25 mouse cellular contexts compared by ENCODE assay signal in the genomic region with DNA sequence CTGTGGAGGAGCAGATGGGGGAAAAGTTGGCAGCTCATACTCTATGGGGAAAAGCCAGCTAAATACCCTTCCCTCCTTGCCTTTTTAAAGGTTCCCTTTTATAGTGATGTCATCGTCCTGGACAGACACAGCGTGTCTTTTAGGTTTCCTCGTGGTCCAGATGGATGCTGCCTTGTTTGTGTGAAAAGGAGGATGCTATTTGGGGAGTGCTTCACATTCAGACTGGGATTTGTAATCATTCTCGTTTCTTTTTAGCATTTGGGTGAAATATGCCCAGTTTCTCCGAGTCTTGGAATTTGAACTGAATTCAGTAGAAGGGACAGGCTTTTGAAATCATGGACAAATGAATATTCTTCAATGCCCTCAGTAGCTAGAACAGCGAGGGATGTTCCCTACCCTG. TPM values are rescaled to one million over a fixed set of nuclear protein-coding genes. Genes with fewer than 3 reads are reported as not detected.
DNase-seq lines count a peak whose midpoint lies in the region; ATAC-seq lines count a peak whose summit lies in the region.
"Had no signal": no experiment of that assay in that cellular context is flagged by ENCODE, and none has a peak within 500 bp of the region (broad histone marks: within the 10 kb centered on the region; RNA-seq: fewer than 3 reads in every experiment).

No protein-coding gene starts in this region.

- 85% methylated on average over 6 of the region's 6 CpGs for WGBS in heart, embryonic 10.5 days

- no peak overlapping the region for H3K4me3 ChIP-seq in heart, embryonic 10.5 days
- H3K4me3 ChIP-seq: embryonic facial prominence, embryonic 15.5 days; heart, adult 2 months; hindbrain, embryonic 12.5 days; limb, embryonic 12.5 days; midbrain, embryonic 13.5 days had no signal

- H3K27me3 ChIP-seq in heart, embryonic 10.5 days (ENCODE audit: insufficient read depth, poor library complexity, severe bottlenecking), result no peaks in the 10 kb centered on the region
- H3K27me3 ChIP-seq: CH12.LX; embryonic facial prominence, embryonic 15.5 days; hindbrain, embryonic 12.5 days; limb, embryonic 12.5 days; midbrain, embryonic 13.5 days had no signal

- no peaks in the 10 kb centered on the region for H3K36me3 ChIP-seq in heart, embryonic 10.5 days
- H3K36me3 ChIP-seq: embryonic facial prominence, embryonic 15.5 days; hindbrain, embryonic 12.5 days; limb, embryonic 12.5 days; midbrain, embryonic 13.5 days had no signal

- no peaks in the 10 kb centered on the region for H3K9me3 ChIP-seq in heart, embryonic 10.5 days
- H3K9me3 ChIP-seq: embryonic facial prominence, embryonic 15.5 days; hindbrain, embryonic 12.5 days; limb, embryonic 12.5 days; midbrain, embryonic 13.5 days had no signal

- no peak for DNase-seq in cerebellum, postnatal 36 days
- DNase-seq in heart, embryonic 10.5 days (ENCODE audit: low spot score), result peak; percentile 1
- no peak for DNase-seq in heart, postnatal 14 days
- DNase-seq in brain, adult 2 months (ENCODE audit: low read depth, low spot score), result peak; percentile 82
- peak; percentile 39 to 83 for DNase-seq in left cerebral cortex, postnatal 25 days (ENCODE audit: low spot score in 2 of 2)
- no peak for DNase-seq in adrenal gland, adult 8-10 months
- no peak for DNase-seq in ovary, postnatal 36 days (ENCODE audit: low spot score)
- DNase-seq: embryo, embryonic 11 days; gastrocnemius, postnatal 10 days; heart, adult 2 months; kidney, adult 9 months; kidney, postnatal 4 days; retina, postnatal 1 day; thymus, postnatal 14 days had no signal

- no peak overlapping the region for H3K27ac ChIP-seq in heart, embryonic 10.5 days
- H3K27ac ChIP-seq: heart, adult 2 months; hindbrain, embryonic 12.5 days; limb, embryonic 12.5 days; liver, embryonic 14.5 days; midbrain, embryonic 13.5 days; stomach, postnatal 0 days had no signal

- peak; percentile 49; the same call in 1 of the 2 replicates for ATAC-seq in cerebellum, adult (ENCODE audit: insufficient number of reproducible peaks, low FRiP score, low TSS enrichment)
- ATAC-seq: forebrain, embryonic 14.5 days; inflammation-experienced regulatory T-cells, adult 6 months; midbrain, embryonic 13.5 days had no signal

- intact Hi-C loops in heart, postnatal 14 days (cut with DNase I), result no loop called here
- intact Hi-C loops in left cerebral cortex, postnatal 25 days (cut with DNase I), result loop anchor here (5.0 kb wide), 1 partner anchor 58 kb away; a partner anchor contains a TSS

- 0 out of 2 replicates have a peak, but pooled peaks cover 3% of the 10 kb centered on the region for H3K4me1 ChIP-seq in heart, embryonic 10.5 days
- H3K4me1 ChIP-seq: embryonic facial prominence, embryonic 15.5 days had no signal

RNA-seq across cellular contexts. Expression of a gene that starts 58.3 kb away (rescaled TPM):
- polyA plus RNA-seq in heart, embryonic 10.5 days (2016; fragmentation: Nextera tagmentation; extraction: Ambion mirVana), result 4.4 and 5.8 TPM in 2 replicates
- total RNA-seq in heart, postnatal 14 days (2021), result 1 to 10 TPM in 1 of 2 experiments, under 1 TPM in 1; 0.98 to 1.5 TPM
- total RNA-seq in left cerebral cortex, postnatal 25 days (2021), result 10 to 100 TPM; 57.1 to 60.3 TPM
- 1 to 10 TPM; 3.1 to 6.7 (median 5.2) TPM for total RNA-seq in adrenal gland, adult 8-10 months (2022)
- total RNA-seq: CH12.LX; megakaryocyte progenitor cell, adult 5-6 weeks had no signal

Comparison
In these comparisons a context has a peak if more than half of its experiments do, and no peak if none do; other contexts are left out.
1. DNase-seq: peak in heart, embryonic 10.5 days (single experiment), brain, adult 2 months (single experiment) and left cerebral cortex, postnatal 25 days (2 of 2); none in cerebellum, postnatal 36 days (0 of 2), heart, postnatal 14 days (0 of 2), adrenal gland, adult 8-10 months (single experiment) and ovary, postnatal 36 days (single experiment).
2. RNA of a gene that starts 58.3 kb away (total RNA-seq): 57.1 to 60.3 TPM in left cerebral cortex, postnatal 25 days; 3.1 to 6.7 TPM in adrenal gland, adult 8-10 months and 0.98 to 1.5 TPM in heart, postnatal 14 days; every median in the first group is over 4 times any median in the second.